Mouse (Mus musculus) forebrain, embryonic 11.5 days (tissue): Measurements from ENCODE around the gene Ccdc120. TPM values are rescaled to one million over a fixed set of nuclear protein-coding genes. Genes with fewer than 3 reads are reported as not detected.

ENCODE experiments used
- ATAC-seq: fragments of 200-750 bp; cut with Nextera tagmentation; replicated peaks from 2 replicates; pipeline ENCODE4 v1.8.0; 2017; ENCODE audit warnings: moderate TSS enrichment; ENCODE audit not compliant: low FRiP score
- DNase-seq: peaks from one replicate; pipeline ENCODE4 v3.0.0-alpha.2; 2017; ENCODE audit warnings: low spot score
- H3K27ac ChIP-seq: fragments of 300-500 bp; sonication (generic); 2 replicates; pipeline ENCODE4 v1.5.1; 2014; ENCODE audit warnings: low read depth, low read length
- H3K27me3 ChIP-seq: fragments of 300-500 bp; sonication (generic); 2 replicates; pipeline ENCODE4 v1.6.1; 2014; ENCODE audit warnings: mild to moderate bottlenecking, low read length, mixed read lengths; ENCODE audit not compliant: control insufficient read depth, insufficient read depth
- H3K36me3 ChIP-seq: fragments of 300-500 bp; sonication (generic); 2 replicates; pipeline ENCODE4 v1.6.1; 2014; ENCODE audit warnings: mild to moderate bottlenecking, low read length, moderate library complexity, mixed read lengths; ENCODE audit not compliant: control insufficient read depth, insufficient read depth
- H3K4me1 ChIP-seq: fragments of 300-500 bp; sonication (generic); replicated peaks from 2 replicates; pipeline ENCODE4 v1.6.1; 2014; ENCODE audit warnings: low read length, mixed read lengths; ENCODE audit not compliant: control insufficient read depth, insufficient read depth
- H3K4me2 ChIP-seq: fragments of 300-500 bp; sonication (generic); 2 replicates; pipeline ENCODE4 v1.6.1; 2014; ENCODE audit warnings: low read depth, mild to moderate bottlenecking, low read length, moderate library complexity, mixed read lengths; ENCODE audit not compliant: severe bottlenecking
- H3K4me3 ChIP-seq: fragments of 300-500 bp; sonication (generic); 2 replicates; pipeline ENCODE4 v1.5.1; 2014; ENCODE audit warnings: low read depth, low read length
- H3K9ac ChIP-seq: fragments of 300-500 bp; sonication (generic); 2 replicates; pipeline ENCODE4 v1.6.1; 2014; ENCODE audit warnings: low read length
- H3K9me3 ChIP-seq: fragments of 300-500 bp; sonication (generic); 2 replicates; pipeline ENCODE4 v1.6.1; 2016; ENCODE audit warnings: low read length, mixed read lengths; ENCODE audit not compliant: control insufficient read depth
- WGBS: fragments of 180-500 bp; shearing (Covaris S2); extraction: QIAGEN DNeasy Blood & Tissue Kit; methylation state at CpG from one replicate; pipeline ENCODE4 v1.1.7; 2014; 5-methylcytosine and 5-hydroxymethylcytosine counted together
- polyA plus RNA-seq: library from polyadenylated mRNA; unstranded; fragments of >200 nt; fragmentation: Nextera tagmentation; extraction: Ambion mirVana; gene quantifications from 2 replicates; pipeline ENCODE4 v1.2.1, GENCODE M21; 2014

Ccdc120 gene
- polyA plus RNA-seq, 1 experiment from 2014 or later, result 22.8 TPM

GRCm38 (mm10) chrX:7778450-7779244, 27.9 kb upstream of the Ccdc120 start:
- no peak for ATAC-seq
- no peak overlapping the region for H3K4me2 ChIP-seq
- no peaks in the 10 kb centered on the region for H3K36me3 ChIP-seq
- DNase-seq, result no peak
- no peaks in the 10 kb centered on the region for H3K27me3 ChIP-seq
- H3K4me3 ChIP-seq, result no peak overlapping the region
- 69% methylated on average over 7 of the region's 7 CpGs for WGBS
- no peak overlapping the region for H3K27ac ChIP-seq
- H3K4me1 ChIP-seq, result no peaks in the 10 kb centered on the region
- no peak overlapping the region for H3K9ac ChIP-seq
- no peaks in the 10 kb centered on the region for H3K9me3 ChIP-seq

- peak; percentile 61; the same call in 1 of the 2 replicates for ATAC-seq
- WGBS, result 46% methylated on average over 8 of the region's 8 CpGs
Measured at GRCm38 (mm10) chrX:7776329-7777082, 25.8 kb upstream of the Ccdc120 start.

GRCm38 (mm10) chrX:7775501-7776205, 24.9 kb upstream of the Ccdc120 start:
- no peak overlapping the region for H3K4me3 ChIP-seq
- no peak overlapping the region for H3K4me2 ChIP-seq
- no peaks in the 10 kb centered on the region for H3K36me3 ChIP-seq
- no peaks in the 10 kb centered on the region for H3K9me3 ChIP-seq
- H3K9ac ChIP-seq, result no peak overlapping the region
- WGBS, result 73% methylated on average over 9 of the region's 9 CpGs
- H3K27ac ChIP-seq, result no peak overlapping the region
- DNase-seq (no peak), ATAC-seq (no peak)
- H3K27me3 ChIP-seq, result no peaks in the 10 kb centered on the region
- H3K4me1 ChIP-seq, result no peaks in the 10 kb centered on the region

More at GRCm38 (mm10) chrX:7776329-7777082, 25.8 kb upstream of the Ccdc120 start:
- Histone ChIP-seq H3K27ac (no peak overlapping the region), H3K9ac (no peak overlapping the region), H3K36me3 (no peaks in the 10 kb centered on the region), H3K9me3 (no peaks in the 10 kb centered on the region), H3K27me3 (no peaks in the 10 kb centered on the region), H3K4me2 (no peak overlapping the region), H3K4me1 (no peaks in the 10 kb centered on the region), H3K4me3 (no peak overlapping the region)
- DNase-seq, result peak; percentile 72

GRCm38 (mm10) chrX:7772766-7773165, 22.1 kb upstream of the Ccdc120 start:
- DNase-seq (no peak), ATAC-seq (no peak)
- 39% methylated on average over 2 of the region's 2 CpGs for WGBS
- Histone ChIP-seq H3K4me2 (no peak overlapping the region), H3K4me3 (no peak overlapping the region), H3K27me3 (no peaks in the 10 kb centered on the region), H3K36me3 (no peaks in the 10 kb centered on the region; the same call in 1 of the 2 replicates), H3K9ac (no peak overlapping the region), H3K27ac (no peak overlapping the region), H3K4me1 (no peaks in the 10 kb centered on the region), H3K9me3 (no peaks in the 10 kb centered on the region)

GRCm38 (mm10) chrX:7769302-7770017, 18.8 kb upstream of the Ccdc120 start:
- ATAC-seq, result no peak

GRCm38 (mm10) chrX:7765764-7766163, 15.1 kb upstream of the Ccdc120 start:
- no peaks in the 10 kb centered on the region; the same call in 1 of the 2 replicates for H3K36me3 ChIP-seq

More at GRCm38 (mm10) chrX:7769302-7770017, 18.8 kb upstream of the Ccdc120 start:
- H3K9ac ChIP-seq, result no peak overlapping the region
- no peak overlapping the region for H3K4me2 ChIP-seq
- no peak overlapping the region for H3K27ac ChIP-seq
- no peak for DNase-seq
- no peak overlapping the region for H3K4me3 ChIP-seq
- WGBS, result 94% methylated on average over 7 of the region's 7 CpGs
- H3K36me3 ChIP-seq, result no peaks in the 10 kb centered on the region; the same call in 1 of the 2 replicates
- no peaks in the 10 kb centered on the region for H3K27me3 ChIP-seq
- H3K4me1 ChIP-seq, result peaks cover 2% of the 10 kb centered on the region; the same call in 1 of the 2 replicates
- no peaks in the 10 kb centered on the region for H3K9me3 ChIP-seq

GRCm38 (mm10) chrX:7765281-7765670, 14.6 kb upstream of the Ccdc120 start:
- no peak for ATAC-seq
- Histone ChIP-seq H3K27ac (no peak overlapping the region), H3K4me3 (peak overlapping the region; percentile 58), H3K36me3 (no peaks in the 10 kb centered on the region; the same call in 1 of the 2 replicates), H3K9ac (no peak overlapping the region), H3K4me2 (peak overlapping the region; percentile 68; the same call in 1 of the 2 replicates), H3K27me3 (no peaks in the 10 kb centered on the region), H3K9me3 (no peaks in the 10 kb centered on the region), H3K4me1 (peaks cover 2% of the 10 kb centered on the region; the same call in 1 of the 2 replicates)
- no peak for DNase-seq
- WGBS, result 23% methylated on average over 11 of the region's 13 CpGs

More at GRCm38 (mm10) chrX:7765764-7766163, 15.1 kb upstream of the Ccdc120 start:
- Histone ChIP-seq H3K4me2 (peak overlapping the region; percentile 68; the same call in 1 of the 2 replicates), H3K4me3 (peak overlapping the region; percentile 58), H3K27me3 (no peaks in the 10 kb centered on the region), H3K27ac (no peak overlapping the region), H3K9me3 (no peaks in the 10 kb centered on the region), H3K9ac (no peak overlapping the region), H3K4me1 (peaks cover 2% of the 10 kb centered on the region; the same call in 1 of the 2 replicates)
- whole genome bisulfite sequencing, result 11% methylated on average over 11 of the region's 11 CpGs
- peak; percentile 56 for DNase-seq
- ATAC-seq, result no peak; the same call in 1 of the 2 replicates
